Mouse (Mus musculus) G1E (cell line): ENCODE measurements around the gene Gpr162.

Experiments
- CTCF ChIP-seq: IDR thresholded peaks from 2 replicates; pipeline ENCODE4 v1.5.1; 2012; ENCODE audit warnings: low read depth, low read length, inconsistent platforms, mixed read lengths
- GATA1 ChIP-seq: IDR thresholded peaks from 2 replicates; pipeline ENCODE4 v1.6.1; 2012; ENCODE audit warnings: borderline replicate concordance, low read length, inconsistent platforms, mixed read lengths
- GATA2 ChIP-seq: IDR thresholded peaks from 2 replicates; pipeline ENCODE4 v1.6.1; 2012; ENCODE audit warnings: low read depth, low read length, inconsistent platforms, borderline replicate concordance
- POLR2AphosphoS5 ChIP-seq: IDR thresholded peaks from 2 replicates; pipeline ENCODE4 v1.6.1; 2012; ENCODE audit warnings: low read depth, low read length, inconsistent platforms; ENCODE audit not compliant: insufficient replicate concordance
- TAL1 ChIP-seq: conservative IDR thresholded peaks from 2 replicates; pipeline ENCODE4 v1.6.1; 2012; ENCODE audit warnings: low read depth, low read length, inconsistent platforms, mixed read lengths

DNA sequence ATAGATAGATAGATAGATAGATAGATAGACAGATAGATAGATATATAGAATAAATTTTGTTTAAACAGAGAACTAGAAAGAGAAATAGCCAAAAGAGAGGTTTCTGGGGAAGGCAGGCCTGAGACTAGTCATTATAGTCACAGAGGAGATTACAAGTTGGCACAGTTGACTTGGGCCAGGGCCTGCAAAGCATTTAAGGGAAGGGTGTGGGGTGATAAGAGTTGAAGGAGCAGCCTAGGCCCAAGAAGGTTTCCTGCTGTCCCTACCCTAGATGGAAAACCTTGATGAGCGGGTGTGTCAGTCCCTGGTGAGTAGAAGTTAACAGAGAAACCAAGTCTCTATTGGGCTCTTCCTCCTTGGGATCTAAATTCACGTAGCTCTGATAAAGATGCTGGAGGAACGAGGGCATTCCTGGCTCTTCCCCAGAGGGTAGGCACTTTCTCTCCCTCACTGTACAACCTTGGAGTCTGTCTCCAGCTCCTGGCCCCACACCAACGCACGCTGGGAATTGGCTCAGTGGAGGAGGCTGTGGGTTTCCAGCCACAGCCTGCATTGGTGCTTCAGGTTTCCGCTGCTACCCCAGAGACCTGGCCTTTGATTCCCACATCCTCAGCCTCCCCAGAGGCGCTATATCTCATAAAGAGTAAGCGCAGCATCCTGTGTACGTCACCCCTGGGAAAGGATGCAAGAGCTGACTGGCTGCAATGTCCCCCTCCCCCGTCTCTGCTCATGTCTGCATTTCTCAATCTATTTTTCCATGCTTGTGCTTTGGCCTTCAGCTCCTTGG lies 21.1 kb upstream of the Gpr162 start:
- TF ChIP-seq CTCF (no peak), GATA1 (no peak), TAL1 (no peak), GATA2 (no peak), POLR2AphosphoS5 (no peak)
